Mouse (Mus musculus): ENCODE results near the gene Rhbdl1. TPM values are rescaled to one million over a fixed set of nuclear protein-coding genes. Genes with fewer than 3 reads are reported as not detected.

Gene Rhbdl1
- not detected for polyA plus RNA-seq (2014; fragmentation: Illumina TruSeq; extraction: RNeasy Lipid Tissue Mini Kit (QIAGEN cat#74804); ENCODE audit: low read depth, low replicate concordance)

GRCm38 (mm10) chr17:25837076-25837410, at the start of gene Rhbdl1:
Rhbdl1 (minus strand) TSS chr17:25837295.

GRCm38 (mm10) chr17:25880196-25880910, 43.3 kb upstream of the Rhbdl1 start, which contains the start of gene Wfikkn1:
Wfikkn1 (minus strand) TSS chr17:25880858.

GRCm38 (mm10) chr17:25874721-25875170, 37.7 kb upstream of the Rhbdl1 start, which contains the start of gene Mettl26:
Mettl26 (plus strand) TSS chr17:25875074.

GRCm38 (mm10) chr17:25868601-25869191, 31.6 kb upstream of the Rhbdl1 start, which contains the start of gene Mcrip2:
Mcrip2 (minus strand) TSS chr17:25868764.

GRCm38 (mm10) chr17:25860832-25861703, 24.0 kb upstream of the Rhbdl1 start, which contains the start of gene Wdr90:
Wdr90 (minus strand) TSS chr17:25861501.

GRCm38 (mm10) chr17:25844396-25844901, 7.4 kb upstream of the Rhbdl1 start, which contains the start of gene Rhot2:
Rhot2 (minus strand) TSS chr17:25844851.

GRCm38 (mm10) chr17:25841117-25841880, 4.2 kb upstream of the Rhbdl1 start, which contains the start of gene Gm20683:
Gm20683 (minus strand) TSS chr17:25841763.

GRCm38 (mm10) chr17:25833291-25833663, 3.8 kb downstream of the Rhbdl1 start, which contains the start of gene Stub1:
Stub1 (minus strand) TSS chr17:25833404.

GRCm38 (mm10) chr17:25828712-25829557, 8.2 kb downstream of the Rhbdl1 start, which contains the start of gene Jmjd8:
Jmjd8 (plus strand) TSS chr17:25828867.

GRCm38 (mm10) chr17:25823452-25823851, 13.6 kb downstream of the Rhbdl1 start, which contains the start of gene Wdr24:
Wdr24 (plus strand) TSS chr17:25823627.

GRCm38 (mm10) chr17:25808789-25809605, 28.1 kb downstream of the Rhbdl1 start, which contains the start of gene Fbxl16:
Fbxl16 (plus strand) TSS chr17:25809085.

GRCm38 (mm10) chr17:25796951-25797369, 40.1 kb downstream of the Rhbdl1 start, which contains the start of gene Metrn:
Metrn (minus strand) TSS chr17:25797136.

GRCm38 (mm10) chr17:25795609-25796092, 41.4 kb downstream of the Rhbdl1 start, which contains the start of gene AC134908.4:
AC134908.4 (minus strand) TSS chr17:25795659.

GRCm38 (mm10) chr17:25792615-25793014, 44.5 kb downstream of the Rhbdl1 start, which contains the start of gene Fam173a:
Fam173a (minus strand) TSS chr17:25792901.

GRCm38 (mm10) chr17:25786280-25786679, 50.8 kb downstream of the Rhbdl1 start, which contains the start of gene Ccdc78:
Ccdc78 (plus strand) TSS chr17:25786580.

GRCm38 (mm10) chr17:25785281-25785745, 51.8 kb downstream of the Rhbdl1 start, which contains the start of gene Haghl:
Haghl (minus strand) TSS chr17:25785673.

All from adrenal gland, adult 10 weeks (tissue).